Mouse (Mus musculus): ENCODE results near the gene Tent5c.

- TF ChIP-seq CTCF (IDR thresholded peaks at IDR 0.05; ENCODE audit: borderline replicate concordance, insufficient read depth, low read length), result no peak
- no peak for TF ChIP-seq POLR2A (IDR thresholded peaks at IDR 0.05; ENCODE audit: low read depth, low read length)
These were observed 80.6 kb downstream of the Tent5c start for GRCm38 (mm10) chr3:100408351-100409043.

Measured in embryonic fibroblast, embryonic 13.5 days (primary cell).